Mouse (Mus musculus) liver, embryonic 14.5 days (tissue): ENCODE measurements around the gene Inppl1.

Source experiments
- CTCF ChIP-seq: IDR thresholded peaks from 2 replicates; pipeline ENCODE4 v1.5.1; 2016; ENCODE audit warnings: antibody characterized with exemption, low read depth, control low read depth
- EP300 ChIP-seq: IDR thresholded peaks from 2 replicates; pipeline ENCODE4 v1.6.1; 2016; ENCODE audit warnings: antibody characterized with exemption, low read depth

- TF ChIP-seq CTCF (no peak), EP300 (no peak)
These were observed 29.5 kb upstream of the Inppl1 start for GRCm38 (mm10) chr7:101867482-101867881.
